8 mouse cellular contexts compared by ENCODE assay signal in the genomic region with DNA sequence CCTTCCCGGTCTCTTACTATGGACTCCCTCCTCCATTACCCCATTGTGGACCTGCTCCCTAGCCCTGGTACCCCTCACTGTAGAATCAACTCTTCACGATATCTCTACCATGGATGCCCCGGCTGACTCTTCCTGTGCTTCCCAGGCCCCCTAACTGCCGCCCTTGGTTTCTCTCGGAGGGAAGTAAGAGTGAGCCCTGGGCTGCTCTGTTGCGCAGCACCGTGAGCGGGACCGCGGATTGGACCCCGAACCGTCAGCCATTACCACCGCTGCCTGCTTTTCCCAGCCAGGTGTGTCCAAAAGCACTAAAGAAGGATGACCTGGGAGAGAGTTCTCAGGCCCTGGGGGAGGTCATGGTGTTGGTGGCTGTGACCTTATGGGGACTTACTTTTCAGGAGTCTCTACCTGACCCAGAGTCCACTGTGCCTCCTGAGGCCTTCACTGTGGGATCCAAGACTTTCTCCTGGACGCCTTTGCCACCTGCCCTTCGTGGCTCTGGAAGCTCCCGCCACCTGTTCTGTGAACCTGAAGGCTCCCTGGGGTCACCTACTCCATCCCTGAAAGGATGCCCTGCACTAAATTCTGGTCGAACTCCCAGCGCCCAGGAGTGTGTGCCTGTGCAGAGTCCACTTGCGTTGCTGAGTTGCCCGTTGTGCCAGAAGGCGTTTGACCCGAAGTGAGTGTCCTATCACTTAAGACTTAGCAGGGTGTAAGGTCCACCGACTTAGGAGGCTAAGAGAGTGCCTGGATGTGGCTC. TPM values are rescaled to one million over a fixed set of nuclear protein-coding genes. Genes with fewer than 3 reads are reported as not detected.
DNase-seq lines count a peak whose midpoint lies in the region; ATAC-seq lines count a peak whose summit lies in the region.

No protein-coding gene starts in this region.

- peaks cover 8% of the 10 kb centered on the region for H3K4me1 ChIP-seq in neural tube, embryonic 11.5 days (ENCODE audit: control insufficient read depth, insufficient read depth, low read length)
- peaks cover 50% of the 10 kb centered on the region for H3K4me1 ChIP-seq in embryonic facial prominence, embryonic 15.5 days
- peaks cover 20% of the 10 kb centered on the region for H3K4me1 ChIP-seq in hindbrain, embryonic 14.5 days (replicated peaks; ENCODE audit: control insufficient read depth, insufficient read depth, low read length)
- peaks cover 9% of the 10 kb centered on the region for H3K4me1 ChIP-seq in liver, embryonic 11.5 days (replicated peaks; ENCODE audit: control insufficient read depth, insufficient read depth, low read length)
- H3K4me1 ChIP-seq in neural tube, embryonic 13.5 days (replicated peaks): peaks cover 48% of the 10 kb centered on the region

- H3K9ac ChIP-seq in neural tube, embryonic 11.5 days (ENCODE audit: low read length): peak overlapping the region; percentile 78
- H3K9ac ChIP-seq in embryonic facial prominence, embryonic 15.5 days: peak overlapping the region; percentile 50
- peak overlapping the region; percentile 92 for H3K9ac ChIP-seq in hindbrain, embryonic 14.5 days
- H3K9ac ChIP-seq in liver, embryonic 11.5 days (ENCODE audit: low read depth, low read length): peak overlapping the region; percentile 79
- peak overlapping the region; percentile 89 for H3K9ac ChIP-seq in neural tube, embryonic 13.5 days

- H3K4me3 ChIP-seq in neural tube, embryonic 11.5 days (ENCODE audit: low read depth, low read length): peak overlapping the region; percentile 72
- H3K4me3 ChIP-seq in embryonic facial prominence, embryonic 15.5 days (replicated peaks): peak overlapping the region; percentile 55
- peak overlapping the region; percentile 65 for H3K4me3 ChIP-seq in hindbrain, embryonic 14.5 days (replicated peaks; ENCODE audit: low read length)
- peak overlapping the region; percentile 64 for H3K4me3 ChIP-seq in liver, embryonic 11.5 days (ENCODE audit: low read depth, low read length)
- peak overlapping the region; percentile 66 for H3K4me3 ChIP-seq in neural tube, embryonic 13.5 days

- no peaks in the 10 kb centered on the region; the same call in 1 of the 2 replicates for H3K36me3 ChIP-seq in neural tube, embryonic 11.5 days (ENCODE audit: control insufficient read depth, insufficient read depth, low read length)
- H3K36me3 ChIP-seq in embryonic facial prominence, embryonic 15.5 days: peaks cover 10% of the 10 kb centered on the region
- H3K36me3 ChIP-seq in hindbrain, embryonic 14.5 days (replicated peaks; ENCODE audit: control insufficient read depth, insufficient read depth): no peaks in the 10 kb centered on the region; the same call in 1 of the 2 replicates
- H3K36me3 ChIP-seq in liver, embryonic 11.5 days (ENCODE audit: control insufficient read depth, insufficient read depth, low read length): no peaks in the 10 kb centered on the region
- H3K36me3 ChIP-seq in neural tube, embryonic 13.5 days: peaks cover 13% of the 10 kb centered on the region

- WGBS in neural tube, embryonic 11.5 days: 12% methylated on average over 23 of the region's 23 CpGs
- WGBS in embryonic facial prominence, embryonic 15.5 days: 12% methylated on average over 23 of the region's 23 CpGs
- WGBS in hindbrain, embryonic 14.5 days: 10% methylated on average over 23 of the region's 23 CpGs
- 21% methylated on average over 23 of the region's 23 CpGs for WGBS in liver, embryonic 11.5 days
- WGBS in neural tube, embryonic 13.5 days: 11% methylated on average over 23 of the region's 23 CpGs

- H3K27ac ChIP-seq in neural tube, embryonic 11.5 days (ENCODE audit: low read depth, low read length): peak overlapping the region; percentile 94
- peak overlapping the region; percentile 98 for H3K27ac ChIP-seq in embryonic facial prominence, embryonic 15.5 days (replicated peaks)
- peak overlapping the region; percentile 95 for H3K27ac ChIP-seq in hindbrain, embryonic 14.5 days
- H3K27ac ChIP-seq in liver, embryonic 11.5 days (ENCODE audit: low read depth, low read length): peak overlapping the region; percentile 96
- H3K27ac ChIP-seq in neural tube, embryonic 13.5 days (replicated peaks): peak overlapping the region; percentile 99

- H3K9me3 ChIP-seq in neural tube, embryonic 11.5 days (ENCODE audit: control insufficient read depth, low read length): no peaks in the 10 kb centered on the region
- no peaks in the 10 kb centered on the region for H3K9me3 ChIP-seq in embryonic facial prominence, embryonic 15.5 days (replicated peaks)
- no peaks in the 10 kb centered on the region for H3K9me3 ChIP-seq in hindbrain, embryonic 14.5 days (ENCODE audit: control insufficient read depth, low read length)
- H3K9me3 ChIP-seq in liver, embryonic 11.5 days (ENCODE audit: control insufficient read depth, low read length): no peaks in the 10 kb centered on the region
- H3K9me3 ChIP-seq in neural tube, embryonic 13.5 days: no peaks in the 10 kb centered on the region

- no peaks in the 10 kb centered on the region for H3K27me3 ChIP-seq in neural tube, embryonic 11.5 days (ENCODE audit: control insufficient read depth, insufficient read depth, low read length)
- H3K27me3 ChIP-seq in embryonic facial prominence, embryonic 15.5 days: no peaks in the 10 kb centered on the region
- H3K27me3 ChIP-seq in hindbrain, embryonic 14.5 days (ENCODE audit: control insufficient read depth, insufficient read depth, low read length): no peaks in the 10 kb centered on the region
- H3K27me3 ChIP-seq in liver, embryonic 11.5 days (replicated peaks; ENCODE audit: control insufficient read depth, insufficient read depth, low read length): no peaks in the 10 kb centered on the region
- H3K27me3 ChIP-seq in neural tube, embryonic 13.5 days: no peaks in the 10 kb centered on the region

- DNase-seq in neural tube, embryonic 11.5 days (ENCODE audit: low spot score): no peak
- DNase-seq in neural tube, embryonic 10.5 days (ENCODE audit: extremely low spot score, low spot score): no peak
- DNase-seq in hindbrain, embryonic 14.5 days (ENCODE audit: low spot score): no peak
- DNase-seq in liver, embryonic 11.5 days (ENCODE audit: low spot score): no peak
- DNase-seq in frontal cortex, postnatal 25 days (ENCODE audit: low spot score in 2 of 2): no peak

- H3K4me2 ChIP-seq in neural tube, embryonic 11.5 days (ENCODE audit: low read depth): peak overlapping the region; percentile 93
- H3K4me2 ChIP-seq in embryonic facial prominence, embryonic 15.5 days (replicated peaks): peak overlapping the region; percentile 89
- H3K4me2 ChIP-seq in hindbrain, embryonic 14.5 days (replicated peaks): peak overlapping the region; percentile 96
- H3K4me2 ChIP-seq in liver, embryonic 11.5 days: peak overlapping the region; percentile 91
- H3K4me2 ChIP-seq in neural tube, embryonic 13.5 days: peak overlapping the region; percentile 97

- ATAC-seq in neural tube, embryonic 11.5 days (ENCODE audit: insufficient read depth, low FRiP score, low TSS enrichment): peak; percentile 17
- ATAC-seq in activated CD4-positive, CD25-positive, alpha-beta regulatory T cell, adult 4 months: peak; percentile 20
- no peak; the same call in 1 of the 2 replicates for ATAC-seq in embryonic facial prominence, embryonic 15.5 days (ENCODE audit: insufficient number of reproducible peaks, low FRiP score, low TSS enrichment, low read depth)
- ATAC-seq in hindbrain, embryonic 14.5 days (ENCODE audit: low FRiP score): peak; percentile 42; the same call in 1 of the 2 replicates
- peak; percentile 30 for ATAC-seq in liver, embryonic 11.5 days (replicated peaks; ENCODE audit: low FRiP score)
- peak; percentile 36 for ATAC-seq in neural tube, embryonic 13.5 days (ENCODE audit: low read depth)

RNA-seq across cellular contexts. Expression of gene Faap20, which starts 0.9 kb away (rescaled TPM):
- 96.6 and 98.1 TPM in 2 replicates for polyA plus RNA-seq in neural tube, embryonic 11.5 days (2014; fragmentation: Nextera tagmentation; extraction: Ambion mirVana)
- polyA plus RNA-seq in activated CD4-positive, CD25-positive, alpha-beta regulatory T cell, adult 4 months (2017; shearing (Covaris generic)): 10 to 100 TPM; 45.1 to 54.9 TPM
- 74.9 and 75.0 TPM in 2 replicates for polyA plus RNA-seq in embryonic facial prominence, embryonic 15.5 days (2015; fragmentation: Nextera tagmentation; extraction: Ambion mirVana)
- polyA plus RNA-seq in hindbrain, embryonic 14.5 days (2014; fragmentation: Nextera tagmentation; extraction: Ambion mirVana): 69.0 and 76.0 TPM in 2 replicates
- 50.1 and 55.0 TPM in 2 replicates for polyA plus RNA-seq in liver, embryonic 11.5 days (2014; fragmentation: Nextera tagmentation; extraction: Ambion mirVana)
- 76.3 and 84.2 TPM in 2 replicates for polyA plus RNA-seq in neural tube, embryonic 13.5 days (2015; fragmentation: Nextera tagmentation; extraction: Ambion mirVana)

RNA-seq across cellular contexts. Expression of gene Ski, which starts 28.1 kb away (rescaled TPM):
- 15.1 and 16.6 TPM in 2 replicates for polyA plus RNA-seq in neural tube, embryonic 11.5 days (2014; fragmentation: Nextera tagmentation; extraction: Ambion mirVana)
- polyA plus RNA-seq in activated CD4-positive, CD25-positive, alpha-beta regulatory T cell, adult 4 months (2017; shearing (Covaris generic)): 10 to 100 TPM; 24.7 to 25.0 TPM
- polyA plus RNA-seq in embryonic facial prominence, embryonic 15.5 days (2015; fragmentation: Nextera tagmentation; extraction: Ambion mirVana): 24.4 and 26.3 TPM in 2 replicates
- polyA plus RNA-seq in hindbrain, embryonic 14.5 days (2014; fragmentation: Nextera tagmentation; extraction: Ambion mirVana): 15.1 and 15.6 TPM in 2 replicates
- polyA plus RNA-seq in liver, embryonic 11.5 days (2014; fragmentation: Nextera tagmentation; extraction: Ambion mirVana): 8.2 and 9.8 TPM in 2 replicates
- 11.3 and 12.2 TPM in 2 replicates for polyA plus RNA-seq in neural tube, embryonic 13.5 days (2015; fragmentation: Nextera tagmentation; extraction: Ambion mirVana)
